Mouse (Mus musculus): ENCODE data around the gene BC107364. TPM values are rescaled to one million over a fixed set of nuclear protein-coding genes. Genes with fewer than 3 reads are reported as not detected.
"Not testable (repeated sequence)": the region's sequence is repeated elsewhere in the genome, so short reads cannot be mapped to it uniquely, and the experiment has no call there.

The BC107364 gene
- total RNA-seq, 2 experiments from 2014 or later = not detected

DNA sequence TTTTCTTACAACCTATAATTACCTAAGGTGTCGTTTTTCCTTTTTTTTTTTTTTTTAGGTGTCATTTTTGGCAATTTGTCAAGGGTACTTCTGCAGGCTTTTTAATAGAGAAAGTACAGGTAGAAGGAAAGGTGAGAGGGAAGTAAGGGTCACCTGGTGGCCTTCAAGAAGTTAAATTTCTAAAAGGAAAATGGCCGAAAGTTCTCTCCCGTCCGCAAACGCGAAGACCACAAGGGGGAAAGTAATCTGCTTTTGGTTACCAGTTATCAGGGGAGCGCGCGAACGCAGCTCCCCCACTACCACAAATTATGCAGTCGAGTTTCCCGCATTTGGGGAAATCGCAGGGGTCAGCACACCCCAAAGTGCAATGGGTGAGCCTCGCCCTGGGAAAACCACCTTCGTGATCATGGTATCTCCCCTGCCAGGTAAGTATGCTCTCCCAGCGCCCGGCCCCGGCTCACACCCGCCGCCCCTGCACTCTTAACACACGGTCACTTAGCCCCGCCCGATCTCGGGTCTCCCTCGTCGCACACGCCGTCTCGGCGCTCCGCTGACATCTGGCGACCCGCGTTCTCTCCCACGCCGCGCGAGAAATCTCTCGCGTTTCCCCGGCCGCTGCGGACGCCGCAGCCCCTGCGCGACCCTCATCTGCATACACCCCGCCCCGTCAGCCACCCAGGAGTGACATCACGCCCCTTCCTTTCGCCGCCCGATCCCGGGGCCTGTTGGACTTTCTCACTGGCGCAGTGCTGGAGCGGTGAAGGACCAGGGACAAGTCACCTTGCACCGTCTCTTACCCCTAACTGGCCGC, 7.9 kb upstream of the BC107364 start:
- intact Hi-C loops (cut with DNase I); DNase-seq: not testable (repeated sequence)

DNA sequence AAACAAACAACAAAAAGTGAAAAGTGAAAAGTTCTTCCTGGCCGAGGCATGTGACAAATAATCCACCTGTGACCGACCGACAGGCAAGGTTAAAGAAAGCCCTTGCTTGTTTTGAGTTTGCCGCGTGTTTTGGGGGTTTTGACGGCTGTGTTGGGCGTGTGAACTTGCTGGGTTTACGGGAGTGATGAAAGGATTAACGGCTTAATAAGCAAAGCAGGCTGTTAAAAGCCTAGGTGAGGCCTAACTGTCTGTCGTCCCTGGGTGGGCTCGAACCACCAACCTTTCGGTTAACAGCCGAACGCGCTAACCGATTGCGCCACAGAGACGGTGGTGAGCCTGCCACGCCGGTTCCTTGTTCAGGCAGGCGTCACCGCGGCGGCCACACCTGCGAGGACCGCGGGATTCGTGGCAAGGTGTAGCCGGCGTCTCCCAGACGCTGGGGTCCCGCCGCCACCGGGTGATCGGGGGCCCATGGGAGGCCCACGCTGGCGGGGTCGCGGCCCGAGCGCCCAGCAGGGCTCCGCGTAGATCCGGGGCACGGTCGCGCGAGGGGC, 6.9 kb upstream of the BC107364 start:
- intact Hi-C loops (cut with DNase I); DNase-seq: not testable (repeated sequence)

DNA sequence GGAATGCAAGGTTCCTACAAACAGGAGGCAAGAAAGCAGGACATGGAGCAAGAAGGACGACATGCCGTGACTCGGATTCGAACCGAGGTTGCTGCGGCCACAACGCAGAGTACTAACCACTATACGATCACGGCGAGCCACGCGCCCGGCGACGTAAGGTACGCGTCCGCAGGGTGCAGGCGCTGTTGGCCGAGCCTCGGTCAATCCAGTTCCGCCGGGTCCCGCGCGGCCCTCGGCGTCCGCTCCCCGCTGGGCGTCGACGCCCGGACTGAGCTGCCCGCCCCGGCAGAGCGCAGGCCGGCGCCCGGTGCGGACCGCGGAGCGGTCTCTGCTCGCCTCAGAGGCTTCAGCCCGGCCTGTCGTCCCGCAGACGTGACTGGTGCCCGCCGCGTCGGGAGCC, 5.9 kb upstream of the BC107364 start:
- DNase-seq; intact Hi-C loops (cut with DNase I): not testable (repeated sequence)

DNA sequence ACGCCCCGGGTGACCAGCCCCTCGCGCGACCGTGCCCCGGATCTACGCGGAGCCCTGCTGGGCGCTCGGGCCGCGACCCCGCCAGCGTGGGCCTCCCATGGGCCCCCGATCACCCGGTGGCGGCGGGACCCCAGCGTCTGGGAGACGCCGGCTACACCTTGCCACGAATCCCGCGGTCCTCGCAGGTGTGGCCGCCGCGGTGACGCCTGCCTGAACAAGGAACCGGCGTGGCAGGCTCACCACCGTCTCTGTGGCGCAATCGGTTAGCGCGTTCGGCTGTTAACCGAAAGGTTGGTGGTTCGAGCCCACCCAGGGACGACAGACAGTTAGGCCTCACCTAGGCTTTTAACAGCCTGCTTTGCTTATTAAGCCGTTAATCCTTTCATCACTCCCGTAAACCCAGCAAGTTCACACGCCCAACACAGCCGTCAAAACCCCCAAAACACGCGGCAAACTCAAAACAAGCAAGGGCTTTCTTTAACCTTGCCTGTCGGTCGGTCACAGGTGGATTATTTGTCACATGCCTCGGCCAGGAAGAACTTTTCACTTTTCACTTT, 847 bp downstream of the BC107364 start:
- intact Hi-C loops (cut with DNase I); DNase-seq: not testable (repeated sequence)

- DNase-seq; intact Hi-C loops (cut with DNase I): not testable (repeated sequence)
Measured at GRCm38 (mm10) chr3:96450586-96450896, 1.6 kb downstream of the BC107364 start.

DNA sequence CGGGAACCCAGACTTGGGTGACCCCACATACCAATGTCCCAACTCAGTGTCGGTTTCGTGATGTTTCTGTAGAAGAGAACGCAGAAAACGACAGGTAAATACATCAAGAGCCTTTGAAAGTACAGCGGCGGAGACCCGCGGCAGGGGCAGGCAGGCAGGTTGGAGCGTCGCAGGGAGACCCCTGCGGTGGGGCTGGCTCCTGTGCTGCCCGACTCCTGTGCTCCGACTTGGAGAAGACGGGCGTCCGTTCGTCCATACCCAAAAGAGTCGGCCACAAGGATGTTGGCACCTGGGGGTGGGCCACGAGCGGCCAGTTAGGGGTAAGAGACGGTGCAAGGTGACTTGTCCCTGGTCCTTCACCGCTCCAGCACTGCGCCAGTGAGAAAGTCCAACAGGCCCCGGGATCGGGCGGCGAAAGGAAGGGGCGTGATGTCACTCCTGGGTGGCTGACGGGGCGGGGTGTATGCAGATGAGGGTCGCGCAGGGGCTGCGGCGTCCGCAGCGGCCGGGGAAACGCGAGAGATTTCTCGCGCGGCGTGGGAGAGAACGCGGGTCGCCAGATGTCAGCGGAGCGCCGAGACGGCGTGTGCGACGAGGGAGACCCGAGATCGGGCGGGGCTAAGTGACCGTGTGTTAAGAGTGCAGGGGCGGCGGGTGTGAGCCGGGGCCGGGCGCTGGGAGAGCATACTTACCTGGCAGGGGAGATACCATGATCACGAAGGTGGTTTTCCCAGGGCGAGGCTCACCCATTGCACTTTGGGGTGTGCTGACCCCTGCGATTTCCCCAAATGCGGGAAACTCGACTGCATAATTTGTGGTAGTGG, 2.1 kb downstream of the BC107364 start:
- intact Hi-C loops (cut with DNase I); DNase-seq: not testable (repeated sequence)

DNA sequence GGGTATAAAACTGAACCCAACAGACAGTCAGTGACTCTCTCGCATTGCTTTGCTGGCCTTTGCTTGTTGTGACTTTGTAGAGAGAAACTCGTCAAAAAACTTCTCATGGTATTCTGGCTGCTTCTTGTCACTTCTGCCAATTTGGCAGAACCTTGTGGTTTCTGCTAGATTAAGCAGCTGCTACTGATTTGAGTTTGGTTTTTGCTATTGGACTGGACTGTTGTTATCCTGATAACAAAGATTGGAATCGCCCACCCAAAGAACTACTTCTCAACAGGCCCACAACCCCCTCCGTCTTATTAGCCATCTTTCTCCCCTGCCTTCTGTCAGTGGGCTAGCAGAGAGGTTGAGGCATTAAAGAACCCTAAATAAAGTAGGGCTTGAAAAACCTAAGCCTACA, 6.7 kb downstream of the BC107364 start:
- intact Hi-C loops (cut with DNase I) = no loop called here
- no peak for DNase-seq

DNA sequence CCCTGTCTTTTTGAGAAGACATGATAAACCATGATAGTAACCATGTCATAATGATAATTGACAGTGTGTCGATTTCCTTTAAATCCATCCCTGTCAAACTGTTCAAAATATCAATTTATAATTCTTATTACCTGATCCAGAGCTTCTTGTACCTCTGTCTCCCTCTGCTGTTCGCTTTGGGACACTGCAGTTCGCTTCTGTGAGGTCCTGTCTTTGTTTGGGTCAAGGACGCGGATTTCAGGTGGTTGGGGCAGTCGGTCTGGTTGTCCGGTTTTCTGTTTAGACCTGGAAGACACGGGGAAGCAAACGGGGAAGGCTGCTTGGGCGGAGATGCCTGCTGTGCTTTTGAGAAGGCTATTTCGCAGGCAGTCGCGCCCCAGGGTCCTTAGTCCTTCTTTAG, 11.5 kb downstream of the BC107364 start:
- DNase-seq = peak; percentile 57 to 76
- intact Hi-C loops (cut with DNase I) = loop anchor here (5.0 kb wide), 1 partner anchor 163 kb away; no protein-coding TSS in a partner anchor

DNA sequence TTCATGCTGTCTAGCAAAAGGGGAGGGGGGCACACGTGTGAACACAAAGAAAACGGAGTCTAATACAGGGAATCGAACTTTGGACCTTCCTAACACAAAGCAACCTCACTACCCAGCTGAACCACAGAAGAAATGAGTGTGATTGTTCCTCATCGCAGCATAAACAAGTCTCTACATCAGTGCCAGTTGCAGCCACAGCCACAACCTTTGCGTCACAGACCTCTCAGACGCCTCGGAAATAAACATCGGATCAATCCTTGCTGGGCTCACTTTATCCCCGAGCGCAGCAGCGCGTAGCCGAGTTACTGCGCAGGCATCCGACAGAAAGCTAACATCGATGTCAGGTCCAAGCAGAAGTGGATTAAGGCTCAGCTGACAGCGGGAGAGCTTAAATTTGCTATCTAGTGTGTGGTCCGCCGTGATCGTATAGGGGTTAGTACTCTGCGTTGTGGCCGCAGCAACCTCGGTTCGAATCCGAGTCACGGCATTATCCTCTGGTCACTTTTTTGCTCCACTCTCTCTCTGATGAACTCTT, 16.5 kb downstream of the BC107364 start:
- intact Hi-C loops (cut with DNase I) = no loop called here
- DNase-seq = no peak

DNA sequence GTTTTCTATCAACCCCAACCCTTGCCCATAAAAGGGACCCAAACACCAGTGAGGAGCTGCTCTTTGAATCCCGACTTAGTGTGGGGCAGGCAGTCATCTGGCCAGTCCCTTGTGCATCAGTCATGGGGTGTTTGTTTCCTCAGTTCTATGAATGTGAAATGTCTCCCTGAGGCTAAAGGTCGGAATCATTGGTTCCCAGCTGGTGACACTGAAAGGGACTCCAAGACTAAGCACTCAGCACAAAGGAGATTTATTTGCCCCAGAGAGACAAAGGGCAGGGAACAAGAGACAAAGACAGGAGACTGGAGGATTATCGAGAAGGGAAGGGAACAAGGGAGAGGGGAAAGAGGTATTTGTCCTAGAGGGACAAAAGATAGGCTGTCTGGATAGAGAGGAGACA, 19.9 kb downstream of the BC107364 start:
- no peak for DNase-seq
- intact Hi-C loops (cut with DNase I) = no loop called here

DNA sequence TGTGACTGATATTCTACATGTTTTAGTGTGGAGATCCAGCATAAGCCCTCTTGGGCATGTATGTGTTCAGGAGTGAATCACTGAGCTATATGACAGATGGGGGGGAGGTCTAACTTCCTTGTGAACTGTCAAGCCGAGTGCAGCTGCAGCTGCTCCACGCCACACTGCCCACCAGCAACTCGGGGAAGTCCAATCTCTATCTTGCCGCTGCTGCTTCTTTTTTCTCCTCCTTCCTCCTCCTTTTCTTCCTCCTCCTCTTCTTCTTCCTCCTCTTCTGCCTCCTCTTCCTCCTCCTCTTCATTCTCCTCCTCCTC, 22.3 kb downstream of the BC107364 start:
- intact Hi-C loops (cut with DNase I) = no loop called here
- no peak for DNase-seq

GRCm38 (mm10) chr3:96428941-96429818, 22.9 kb downstream of the BC107364 start:
- intact Hi-C loops (cut with DNase I) = no loop called here
- DNase-seq = no peak

GRCm38 (mm10) chr3:96427761-96428462, 24.2 kb downstream of the BC107364 start:
- no peak for DNase-seq
- intact Hi-C loops (cut with DNase I) = no loop called here

- DNase-seq = no peak
- intact Hi-C loops (cut with DNase I) = no loop called here
Measured at GRCm38 (mm10) chr3:96427311-96427710, 24.8 kb downstream of the BC107364 start.

- intact Hi-C loops (cut with DNase I) = no loop called here
Measured at GRCm38 (mm10) chr3:96426268-96426667, 25.8 kb downstream of the BC107364 start.

GRCm38 (mm10) chr3:96424447-96424846, 27.7 kb downstream of the BC107364 start:
- intact Hi-C loops (cut with DNase I); DNase-seq: not testable (repeated sequence)

More at GRCm38 (mm10) chr3:96426268-96426667, 25.8 kb downstream of the BC107364 start:
- DNase-seq = no peak

- DNase-seq = no peak
- intact Hi-C loops (cut with DNase I) = no loop called here
Measured at GRCm38 (mm10) chr3:96423889-96424288, 28.2 kb downstream of the BC107364 start.

- no peak for DNase-seq
- intact Hi-C loops (cut with DNase I) = no loop called here
Measured at GRCm38 (mm10) chr3:96420796-96421195, 31.3 kb downstream of the BC107364 start.

DNA sequence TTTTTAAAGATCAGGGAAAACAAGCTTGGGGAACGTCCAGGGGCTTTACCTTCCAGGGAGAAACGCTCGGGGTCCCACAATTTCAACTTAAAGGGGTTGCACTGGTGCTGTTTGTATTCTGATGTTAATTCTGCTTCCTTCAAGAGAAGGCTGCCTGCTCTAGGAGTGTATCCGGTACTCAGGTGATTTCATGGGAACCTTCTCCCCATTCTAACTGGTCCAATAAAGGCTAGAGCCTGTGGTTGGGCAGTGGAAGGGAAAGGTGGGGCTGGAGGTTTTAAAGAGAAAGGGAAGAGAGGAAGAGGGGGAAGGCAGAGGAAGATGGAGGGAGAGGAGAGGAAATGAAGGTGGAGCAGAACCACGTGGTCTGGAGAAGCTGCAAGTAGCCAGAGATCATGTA, 33.2 kb downstream of the BC107364 start:
- DNase-seq; intact Hi-C loops (cut with DNase I): not testable (repeated sequence)
